Mouse (Mus musculus) gastrocnemius, adult 18-20 months (tissue): Measurements from ENCODE around the gene Epsti1. TPM values are rescaled to one million over a fixed set of nuclear protein-coding genes. Genes with fewer than 3 reads are reported as not detected.
A peak's percentile ranks its signal among the peaks of the same experiment; 100 is the strongest.

Source experiments
- DNase-seq: peaks from one replicate; pipeline ENCODE4 v3.0.0; 2021; ENCODE audit warnings: low spot score
- total RNA-seq, 2 experiments: library from RNA; stranded (reverse); gene quantifications; 2 replicates each; pipeline ENCODE4 v1.2.3; 2021

The Epsti1 gene
- total RNA-seq, 2 experiments from 2014 or later, result 0.16 to 0.26 TPM

DNA sequence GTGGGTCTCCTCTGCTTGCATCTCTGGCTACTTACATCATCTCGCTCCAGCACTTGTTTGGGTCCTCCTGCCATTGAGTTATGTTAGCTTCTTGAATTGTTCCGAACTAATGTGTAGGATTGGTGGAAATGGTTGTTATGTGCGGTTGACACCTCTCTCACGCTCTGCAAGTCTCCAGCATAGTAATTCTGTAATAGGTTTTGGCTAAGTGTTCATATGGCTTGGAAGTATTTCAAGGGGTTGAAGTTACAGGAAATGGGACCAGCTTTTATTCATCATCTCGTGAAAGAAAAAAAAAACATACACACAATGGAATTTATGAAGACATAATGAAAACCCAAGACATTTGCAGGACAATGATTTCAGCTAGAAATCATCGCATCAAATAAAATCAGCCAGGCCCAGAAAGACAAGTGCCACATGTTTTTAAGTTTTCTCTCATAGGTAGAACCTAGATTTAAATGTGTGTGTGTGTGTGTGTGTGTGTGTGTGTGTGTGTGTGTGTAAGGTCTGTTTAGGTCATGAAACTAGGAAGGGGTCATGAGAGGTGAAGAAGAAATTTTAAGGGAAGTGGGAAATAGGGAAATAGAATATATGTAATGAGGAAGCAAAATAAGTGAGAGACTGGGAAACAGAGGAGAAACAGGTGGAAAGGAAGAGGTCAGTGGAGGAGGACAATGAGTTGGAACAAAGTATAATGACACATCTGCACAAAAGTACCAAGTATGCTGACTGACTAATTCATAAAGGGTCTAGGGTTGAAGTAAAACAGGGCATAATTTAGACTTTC lies 19.2 kb downstream of the Epsti1 start:
- DNase-seq, result no peak

DNA sequence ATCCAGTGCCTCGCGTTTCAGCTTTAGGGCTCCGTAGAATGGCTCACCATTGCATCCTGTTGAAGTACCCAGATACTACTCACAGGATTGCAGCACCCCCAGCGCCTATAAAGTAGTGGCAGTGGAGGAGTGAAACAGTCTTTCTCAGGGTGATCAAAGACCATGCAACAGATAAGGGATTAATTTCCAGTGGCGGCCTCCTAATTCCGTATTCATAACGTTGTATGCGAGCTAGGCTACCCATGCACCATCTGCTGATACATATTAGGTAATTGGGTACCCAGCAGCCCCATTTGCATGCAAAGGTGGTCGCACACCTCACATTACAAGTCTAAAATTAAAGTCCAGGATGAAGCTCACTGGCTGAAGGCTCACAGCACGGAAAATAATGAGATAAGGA lies 21.4 kb downstream of the Epsti1 start:
- DNase-seq, result no peak

DNA sequence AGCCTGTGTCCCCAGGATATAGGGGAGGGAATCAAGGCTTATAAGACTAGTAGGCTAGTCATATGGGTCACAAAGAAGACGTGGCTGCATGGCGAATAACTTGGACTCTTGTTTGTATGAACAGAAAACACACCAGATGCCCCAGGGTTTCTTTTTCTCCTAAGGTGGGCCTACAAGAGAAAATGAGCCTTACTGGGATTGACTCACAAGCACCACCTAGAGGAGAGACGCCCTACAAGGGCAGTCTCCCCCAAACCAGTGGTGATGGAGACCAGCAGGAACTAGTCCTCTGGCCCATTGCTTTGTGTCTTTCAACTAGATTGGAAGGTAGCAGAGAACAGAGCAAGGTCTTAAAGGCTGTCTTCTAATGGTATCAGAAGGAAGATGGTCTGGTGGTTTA lies 22.7 kb downstream of the Epsti1 start:
- peak; percentile 15 for DNase-seq

DNA sequence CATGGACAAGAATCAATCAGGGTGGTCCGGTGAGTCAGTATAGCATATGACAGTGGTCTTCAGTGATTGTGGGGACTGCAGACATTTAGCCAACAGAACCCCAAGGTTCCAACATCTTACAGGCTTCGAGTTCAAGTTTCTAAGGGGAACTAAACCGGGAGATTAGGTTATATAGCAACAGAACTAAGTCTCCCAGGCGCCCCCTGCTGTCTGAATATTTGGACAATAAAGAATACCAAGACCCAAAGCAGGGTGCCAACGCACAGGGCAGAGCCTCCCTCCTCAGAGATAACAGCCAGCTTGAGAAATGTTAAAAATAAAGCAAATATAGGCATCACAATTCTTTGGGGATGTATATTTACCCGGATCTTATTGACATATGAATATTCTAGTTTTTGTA lies 24.0 kb downstream of the Epsti1 start:
- DNase-seq, result peak; percentile 63

DNA sequence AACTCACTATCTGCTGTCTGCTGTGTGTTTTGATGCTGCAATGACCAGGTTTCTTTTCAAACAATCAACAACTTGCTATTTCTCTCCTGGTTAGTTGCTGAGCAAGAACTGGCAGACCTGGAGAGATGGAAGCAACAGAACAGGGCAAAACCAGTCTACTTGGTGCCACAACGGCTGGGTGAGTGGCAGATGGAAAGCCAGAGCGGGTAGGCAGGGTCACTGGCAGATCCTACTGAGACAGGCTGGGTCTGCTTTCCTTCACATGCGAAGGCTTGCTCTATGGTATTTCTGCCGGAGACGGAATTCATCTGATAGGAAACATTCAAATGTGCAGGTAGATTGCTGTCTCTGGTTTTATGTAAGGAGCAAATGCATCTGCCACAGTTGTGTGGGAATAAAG lies 24.6 kb downstream of the Epsti1 start:
- no peak for DNase-seq

DNA sequence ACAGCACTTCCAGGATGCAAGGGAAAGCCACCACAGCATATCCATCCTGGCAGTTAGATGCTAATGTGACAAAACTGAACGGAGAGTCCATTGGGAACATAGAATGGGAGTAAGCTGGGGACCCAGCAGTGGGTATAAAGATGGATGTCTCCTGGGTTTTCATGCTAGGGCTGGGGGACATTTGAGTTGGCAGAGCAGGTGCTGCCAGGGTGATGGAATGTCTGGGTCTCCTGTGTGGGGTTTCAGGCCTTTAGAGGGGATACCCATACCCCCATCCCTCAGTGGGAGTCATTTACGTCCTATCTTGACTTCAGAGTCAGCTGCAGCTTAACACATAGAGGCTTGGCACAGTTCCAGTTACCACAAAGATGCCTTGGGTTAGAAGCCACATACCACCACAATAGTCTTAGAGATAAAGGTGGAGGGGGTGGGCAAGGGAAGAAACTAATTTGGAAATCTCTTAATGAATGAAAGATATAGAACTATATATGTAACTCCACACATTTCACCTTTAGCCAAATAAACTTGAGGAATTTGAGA lies 25.2 kb downstream of the Epsti1 start:
- no peak for DNase-seq

DNA sequence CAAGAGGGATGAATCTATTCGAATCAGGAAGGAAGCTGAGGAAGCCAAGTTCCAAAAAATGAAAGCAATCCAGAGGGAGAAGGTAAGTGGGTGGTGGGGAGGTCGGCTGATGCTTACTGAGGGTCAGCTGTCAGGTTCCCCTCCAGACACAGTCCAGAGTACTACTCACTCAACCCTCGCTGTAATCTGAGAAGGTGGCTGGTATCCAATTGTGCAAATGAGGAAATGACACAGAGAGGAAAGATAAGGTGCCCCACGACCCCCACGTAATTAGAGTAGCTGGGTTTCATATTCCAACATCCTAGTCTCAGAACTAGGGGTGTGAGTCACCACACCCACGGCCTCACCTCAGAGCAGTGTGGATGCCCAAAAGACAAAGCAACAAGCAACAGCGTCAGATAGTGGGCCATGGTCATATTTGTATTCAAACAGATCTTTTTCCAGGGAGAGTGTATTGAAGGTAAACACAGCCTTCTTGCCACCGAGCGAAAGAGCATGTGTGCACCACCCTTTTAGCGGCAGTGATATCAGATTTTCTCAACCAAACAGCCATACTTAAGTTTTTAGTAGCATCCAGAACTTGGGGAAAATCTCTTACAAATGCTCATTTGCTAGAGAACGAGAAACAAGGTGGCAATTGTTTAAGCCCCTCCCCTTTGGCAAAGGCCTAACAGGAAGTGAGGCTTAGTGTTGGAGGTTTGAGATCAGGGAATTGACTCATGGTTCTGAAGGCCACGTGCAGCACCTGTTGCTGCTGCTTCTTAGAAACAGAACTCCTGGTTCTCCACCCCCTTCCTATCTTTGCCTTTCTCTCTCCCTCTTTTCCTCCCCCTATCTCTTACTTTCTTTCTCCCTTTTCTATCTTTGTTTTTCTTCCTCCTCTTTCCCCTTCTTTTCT lies 28.4 kb downstream of the Epsti1 start:
- no peak for DNase-seq

DNA sequence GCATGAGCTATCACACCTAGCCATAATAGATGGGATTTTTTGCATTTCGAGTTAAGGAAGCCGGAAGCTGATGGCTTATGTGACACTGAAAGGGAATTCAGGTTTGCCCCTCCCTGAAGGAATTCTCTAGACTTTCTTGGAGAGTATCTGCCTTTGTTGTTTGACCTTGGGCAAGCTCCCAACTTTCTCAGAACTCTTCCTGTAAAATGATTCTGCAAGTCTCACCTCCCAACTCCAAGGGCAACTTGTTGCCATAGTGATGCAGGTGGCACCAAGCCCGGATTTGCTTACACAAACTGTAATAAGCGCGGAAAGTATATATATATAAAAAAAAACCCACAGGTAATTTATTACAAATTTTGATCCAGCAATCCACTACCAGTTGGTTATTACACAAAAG lies 29.2 kb downstream of the Epsti1 start:
- DNase-seq, result no peak

DNA sequence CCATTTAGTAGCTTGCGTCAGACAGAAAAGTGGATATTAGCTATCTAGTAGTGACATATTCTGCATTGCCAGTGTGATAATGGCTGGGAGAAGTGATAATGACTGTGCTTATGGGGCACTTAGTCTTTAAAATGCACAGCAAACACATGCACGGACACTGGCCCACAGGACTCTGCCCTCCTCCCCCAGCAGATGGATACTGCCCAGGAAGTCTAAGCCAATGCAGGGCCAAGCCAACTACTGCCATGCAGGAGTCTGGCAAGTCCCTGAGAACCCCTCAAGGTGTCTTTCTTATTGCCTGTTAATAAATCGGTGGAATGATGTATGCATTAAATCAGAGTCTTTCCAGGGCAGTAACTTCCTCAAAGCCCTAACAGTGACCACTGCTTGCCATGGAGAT lies 30.4 kb downstream of the Epsti1 start:
- no peak for DNase-seq

DNA sequence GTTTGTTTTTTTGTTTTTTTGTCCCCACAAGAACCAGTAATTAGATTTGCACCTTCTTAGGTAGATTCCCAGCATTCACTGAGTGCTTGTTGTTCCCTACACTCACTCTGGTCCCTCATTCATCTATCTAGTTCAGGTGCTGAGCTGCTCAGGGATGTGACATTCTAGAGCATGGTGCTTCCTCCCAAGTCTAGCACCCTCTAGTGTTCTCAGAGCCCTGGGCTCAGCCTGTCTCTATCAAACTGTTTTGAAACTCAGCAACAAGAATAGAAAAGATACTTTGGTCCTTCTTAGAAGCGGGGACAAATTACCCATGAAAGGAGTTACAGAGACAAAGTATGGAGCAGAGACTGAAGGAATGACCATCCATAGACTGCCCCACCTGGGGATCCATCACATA lies 37.1 kb downstream of the Epsti1 start:
- DNase-seq, result no peak

DNA sequence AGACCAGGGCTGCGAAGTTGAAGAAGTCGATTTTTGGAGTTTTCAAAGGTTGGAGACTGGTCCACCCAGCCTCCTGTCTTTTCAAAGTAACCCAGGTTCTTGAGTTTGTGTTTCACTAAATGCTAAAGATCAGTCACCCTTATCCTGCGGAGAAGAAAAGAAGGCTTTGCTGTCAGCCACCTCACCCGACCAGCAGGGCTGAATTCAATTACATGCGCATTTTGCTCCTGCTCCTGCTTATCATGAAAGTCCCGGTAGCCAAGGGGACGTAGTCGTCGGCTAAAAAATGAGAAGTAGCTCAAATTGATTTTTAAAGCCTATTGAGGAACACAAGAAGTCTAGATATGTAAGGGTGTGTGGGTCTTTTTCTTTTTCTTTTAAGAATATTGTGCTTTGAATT lies 38.2 kb downstream of the Epsti1 start:
- DNase-seq, result no peak

DNA sequence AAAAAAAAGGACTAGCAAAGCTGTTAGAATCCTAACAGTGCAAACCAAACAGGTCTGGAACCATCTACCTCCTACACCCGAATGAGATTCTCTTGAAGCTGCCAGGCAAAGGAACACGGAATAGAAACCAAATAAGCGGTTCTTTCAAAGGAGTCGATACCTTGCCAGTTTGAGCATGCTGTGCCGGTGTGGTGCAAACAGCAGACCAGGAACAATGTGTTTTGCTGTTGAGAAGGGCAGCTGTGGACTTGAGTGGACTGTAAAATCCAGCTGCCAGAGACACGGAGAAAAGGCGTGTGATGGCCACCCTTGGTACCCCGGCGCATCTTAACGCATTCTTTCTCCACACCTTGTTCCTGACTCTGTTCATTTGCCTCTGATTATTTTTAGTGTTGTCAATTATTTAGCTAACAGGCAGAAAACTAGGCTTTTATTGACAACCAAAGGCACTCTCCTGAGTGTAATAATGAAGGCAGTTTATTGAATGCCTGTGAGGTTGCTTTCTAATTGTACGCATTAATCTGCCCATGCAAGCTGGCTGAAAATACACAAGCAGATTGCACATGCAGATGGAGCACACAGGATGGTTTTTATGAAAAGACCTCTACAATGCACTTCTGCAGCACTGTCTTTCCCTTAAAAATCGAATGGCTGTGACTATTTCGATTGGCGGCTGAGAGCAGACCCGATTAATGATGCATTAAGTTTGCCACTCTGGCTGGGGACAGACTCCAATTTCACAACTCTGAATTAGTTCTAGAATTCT lies 38.9 kb downstream of the Epsti1 start:
- no peak for DNase-seq

DNA sequence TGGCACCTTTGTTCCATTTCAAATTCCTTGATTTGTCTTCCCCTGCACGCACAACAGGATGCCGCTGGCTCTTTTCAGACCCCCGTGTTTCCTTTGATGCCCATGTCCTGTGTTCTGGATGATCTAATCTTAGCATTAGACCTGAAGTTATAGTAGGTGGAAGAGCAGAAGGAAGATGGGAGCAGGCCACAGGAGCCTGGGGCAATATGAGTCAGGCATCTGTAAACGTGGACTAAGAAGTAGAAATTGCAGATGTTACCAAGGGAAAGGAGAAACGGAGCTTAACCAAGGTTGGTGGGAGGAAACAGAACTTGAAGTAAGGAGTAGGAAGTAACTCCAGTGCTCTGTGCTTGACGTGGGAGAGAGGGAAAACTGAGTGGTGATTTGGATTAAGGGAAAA lies 57.7 kb downstream of the Epsti1 start:
- DNase-seq, result no peak

DNA sequence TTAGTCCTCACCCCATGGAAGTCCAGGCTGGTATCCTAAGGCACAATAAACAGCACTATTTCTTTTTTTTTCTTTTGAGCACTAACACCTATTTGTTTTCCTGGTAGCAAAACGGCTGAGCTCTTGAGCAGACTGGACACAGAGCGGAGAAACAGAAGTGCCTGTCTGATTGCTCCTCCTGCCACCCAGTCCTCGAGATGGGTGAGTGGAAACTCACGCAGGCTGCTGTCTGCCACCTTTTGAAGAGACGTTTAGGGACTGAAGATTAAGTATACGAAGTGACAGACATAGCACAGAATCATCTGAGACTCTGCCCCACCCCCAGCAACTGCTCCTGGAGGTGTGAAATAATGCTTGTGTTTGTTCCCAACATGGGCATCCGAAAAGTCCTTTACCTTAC lies 59.5 kb downstream of the Epsti1 start:
- DNase-seq, result no peak

DNA sequence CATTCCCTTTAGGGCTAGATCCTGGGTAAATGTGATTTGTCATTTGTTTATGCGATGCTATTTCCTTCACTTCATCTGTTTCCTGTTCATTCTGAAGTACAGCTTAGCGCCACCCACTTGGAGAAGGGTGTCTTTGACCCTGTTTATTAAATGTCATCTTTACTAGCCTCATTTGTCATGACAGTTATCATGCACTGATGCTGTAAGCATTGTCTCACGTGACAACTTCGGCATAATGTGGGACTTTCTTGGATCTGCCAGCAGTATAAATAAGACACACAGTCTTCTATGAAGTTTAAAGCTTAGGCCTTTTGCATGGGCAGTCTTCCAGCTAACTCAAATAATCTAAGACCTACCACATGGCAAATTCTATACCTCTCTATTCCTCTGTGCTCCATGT lies 67.3 kb downstream of the Epsti1 start:
- no peak for DNase-seq

DNA sequence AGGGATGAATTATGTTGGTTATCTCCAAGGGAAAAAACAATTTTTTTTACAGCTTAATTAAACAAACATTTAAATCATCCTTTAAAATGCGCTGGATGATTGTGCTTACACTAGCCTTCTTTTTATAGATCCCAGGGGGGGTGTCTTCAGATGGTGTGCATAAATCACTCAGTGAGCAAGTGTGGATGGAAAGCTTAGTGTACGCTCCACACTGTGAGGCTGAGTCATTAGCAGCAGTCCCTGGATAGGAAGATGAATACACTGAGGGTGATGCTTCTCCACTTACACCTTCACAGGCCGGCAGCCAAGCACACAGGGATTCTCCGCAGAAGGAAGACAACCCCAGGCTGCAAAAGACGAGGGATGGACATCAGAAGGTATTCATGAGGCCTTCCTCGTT lies 70.2 kb downstream of the Epsti1 start:
- DNase-seq, result no peak

DNA sequence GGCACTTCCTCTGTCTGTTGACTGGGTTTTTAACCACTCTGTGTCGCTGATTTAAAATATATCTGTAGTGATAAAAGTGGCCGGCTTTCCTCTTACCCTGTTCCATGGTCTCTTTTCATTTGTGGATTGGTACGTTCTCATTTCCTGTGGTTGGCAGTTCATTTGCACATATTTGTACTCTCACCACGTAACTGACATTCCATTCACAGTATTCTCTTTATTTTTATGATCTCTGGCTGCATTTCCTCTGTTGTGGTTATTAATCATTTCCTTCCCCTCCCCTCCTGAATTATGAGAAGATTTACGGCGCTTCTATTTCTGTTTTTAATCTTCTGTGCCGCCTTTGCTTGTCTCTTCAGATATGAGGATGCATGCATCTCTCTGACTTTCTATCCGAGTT lies 71.7 kb downstream of the Epsti1 start:
- DNase-seq, result no peak

DNA sequence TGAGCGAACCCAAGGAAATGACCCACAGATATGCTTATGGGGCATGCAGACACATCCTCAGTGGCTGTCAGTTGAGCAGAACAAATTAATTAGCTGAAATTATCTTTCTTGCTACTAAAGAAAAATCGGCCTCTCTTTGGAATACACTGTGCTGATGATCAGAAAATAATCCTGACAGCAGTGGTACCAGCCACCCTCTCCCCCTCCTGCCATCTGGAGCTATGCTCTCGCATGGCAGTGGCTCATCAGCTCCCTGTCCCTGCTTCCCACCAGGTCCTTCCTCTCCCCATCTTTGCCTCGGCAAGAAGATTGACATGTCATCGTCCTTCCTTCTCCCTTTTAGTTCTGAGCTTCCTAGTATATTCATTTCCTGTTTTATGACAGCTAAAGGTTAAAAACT lies 77.5 kb downstream of the Epsti1 start:
- no peak for DNase-seq

DNA sequence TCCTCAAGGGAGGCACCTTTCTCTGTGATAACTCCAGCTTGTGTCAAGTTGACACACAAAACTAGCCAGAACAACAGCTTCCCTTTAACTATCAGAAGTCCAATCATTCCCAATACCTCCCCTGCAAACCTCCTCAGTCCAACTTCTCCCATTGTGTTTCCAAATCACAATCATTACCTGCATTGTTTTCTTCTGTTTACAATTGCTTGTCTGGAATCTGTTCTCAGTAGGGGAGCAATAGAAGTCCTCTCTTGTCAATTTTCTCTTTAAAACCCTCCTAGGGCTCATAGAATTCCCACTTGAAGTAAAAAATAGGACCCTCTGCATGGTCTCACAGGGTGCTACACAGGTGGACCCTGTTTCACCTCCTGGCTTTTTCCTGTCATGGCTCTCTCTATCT lies 93.7 kb downstream of the Epsti1 start:
- DNase-seq, result no peak

DNA sequence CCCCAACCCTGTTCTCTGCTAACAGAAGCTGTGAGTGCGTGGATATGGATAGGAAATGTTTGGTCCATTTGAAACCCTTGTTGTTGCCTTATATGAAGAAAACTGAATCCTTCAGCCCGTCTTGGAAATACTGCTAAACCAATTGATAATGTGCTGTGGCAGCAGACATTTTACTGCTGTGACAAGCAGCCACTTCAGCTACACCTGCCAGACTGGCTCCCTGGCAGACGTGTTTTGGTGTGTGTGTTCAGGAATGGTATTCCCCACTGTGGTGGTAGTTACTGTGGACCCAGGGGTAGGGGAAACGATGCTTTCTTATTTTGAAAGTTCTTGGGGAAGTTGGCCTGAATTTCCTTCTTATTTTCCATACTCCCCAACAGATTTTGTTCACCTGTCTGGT lies 100.4 kb downstream of the Epsti1 start:
- no peak for DNase-seq

DNA sequence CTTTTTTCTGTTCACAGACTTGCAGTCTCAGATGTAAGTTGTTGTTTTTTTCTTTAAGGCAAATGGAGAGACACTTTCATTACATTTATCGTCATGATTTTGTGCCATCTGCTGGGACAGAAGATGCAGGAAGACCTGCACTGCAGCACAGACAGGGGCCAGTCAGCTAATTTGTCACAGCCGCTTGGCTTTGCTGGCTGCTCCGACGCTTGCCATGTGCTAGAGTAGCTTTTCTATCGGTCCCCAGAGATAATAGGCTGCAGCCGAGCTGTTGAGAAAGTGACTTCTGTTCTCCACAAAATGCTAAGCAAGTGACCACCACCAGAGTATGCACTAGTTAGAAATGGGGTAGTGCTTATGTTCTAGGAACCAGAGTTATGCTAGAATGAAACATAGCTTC lies 104.0 kb downstream of the Epsti1 start:
- no peak for DNase-seq

DNA sequence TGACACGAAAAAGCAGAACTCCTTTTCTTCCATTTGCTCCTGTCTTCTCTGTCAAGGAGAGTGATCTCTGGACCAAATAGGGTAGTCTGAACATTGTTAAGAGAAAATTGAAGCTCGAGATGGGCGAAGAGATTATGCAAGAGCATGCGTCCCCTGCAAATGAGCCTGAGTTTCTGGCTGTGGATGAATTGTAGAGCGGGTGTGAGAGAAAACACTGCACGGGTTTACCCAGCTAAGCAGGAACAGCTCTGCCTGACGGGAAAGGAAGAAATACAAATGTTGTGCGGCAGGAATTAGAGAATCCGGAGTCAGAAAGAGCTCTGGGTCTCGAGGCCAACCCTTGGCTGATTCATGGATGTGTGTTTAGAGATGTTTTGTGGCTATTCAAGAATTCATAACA lies 107.8 kb downstream of the Epsti1 start:
- no peak for DNase-seq
